In genomic region chr14:57133161-57133661, GRCm38 (mm10) we compare ENCODE assay signal across 10 mouse cellular contexts. TPM values are rescaled to one million over a fixed set of nuclear protein-coding genes. Genes with fewer than 3 reads are reported as not detected.
DNase-seq lines count a peak whose midpoint lies in the region; ATAC-seq lines count a peak whose summit lies in the region.
"Had no signal": no experiment of that assay in that cellular context is flagged by ENCODE, and none has a peak within 500 bp of the region (broad histone marks: within the 10 kb centered on the region; RNA-seq: fewer than 3 reads in every experiment).

TSS of gene Gjb6 (minus strand) at chr14:57133611.

- intact Hi-C loops in heart, postnatal 36 days (cut with DNase I): no loop called here

- no peaks in the 10 kb centered on the region for H3K9me3 ChIP-seq in heart, embryonic 14.5 days (ENCODE audit: control insufficient read depth, low read length)
- H3K9me3 ChIP-seq in forebrain, embryonic 16.5 days (ENCODE audit: control insufficient read depth, low read length): no peaks in the 10 kb centered on the region
- H3K9me3 ChIP-seq in limb, embryonic 11.5 days (ENCODE audit: control insufficient read depth, low read length): no peaks in the 10 kb centered on the region

- 3% methylated on average over 33 of the region's 33 CpGs for WGBS in heart, embryonic 14.5 days
- 1% methylated on average over 33 of the region's 33 CpGs for WGBS in forebrain, embryonic 16.5 days
- under 1% methylated on average over 32 of the region's 33 CpGs for WGBS in limb, embryonic 11.5 days

- peak within 1 kb of the TSS; percentile 3 to 30; a peak in 3 of 4 replicates for H3K4me3 ChIP-seq in heart, embryonic 14.5 days (ENCODE audit: control insufficient read depth in 1 of 2, insufficient read depth in 1 of 2, low read depth in 1 of 2, low read length in 2 of 2)
- peak within 1 kb of the TSS; percentile 40 for H3K4me3 ChIP-seq in forebrain, embryonic 16.5 days (replicated peaks; ENCODE audit: low read length)
- H3K4me3 ChIP-seq in limb, embryonic 11.5 days (ENCODE audit: low read depth, low read length): peak within 1 kb of the TSS; percentile 30

- no peak within 1 kb of the TSS for H3K27ac ChIP-seq in heart, embryonic 14.5 days (replicated peaks in 1 of 2; ENCODE audit: control insufficient read depth in 1 of 2, insufficient read depth in 1 of 2, low read depth in 2 of 2, low read length in 2 of 2)
- no peak within 1 kb of the TSS for H3K27ac ChIP-seq in forebrain, embryonic 16.5 days (ENCODE audit: low read length)
- no peak within 1 kb of the TSS for H3K27ac ChIP-seq in limb, embryonic 11.5 days (replicated peaks; ENCODE audit: low read depth, low read length)

- DNase-seq in heart, postnatal 36 days: no peak
- peak; percentile 2 for DNase-seq in Muller cell, postnatal 12 days (ENCODE audit: inconsistent ontology term)
- peak; percentile 40 for DNase-seq in limb, embryonic 11.5 days (ENCODE audit: low spot score)
- DNase-seq in right cerebral cortex, postnatal 10 days (ENCODE audit: low spot score in 2 of 2): peak; percentile 27 to 37
- no peak for DNase-seq in gastrocnemius, postnatal 4 days (ENCODE audit: low spot score in 2 of 2)
- no peak for DNase-seq in adrenal gland, adult 8-10 months

- no peaks in the 10 kb centered on the region; a peak in 1 of 4 replicates for H3K4me1 ChIP-seq in heart, embryonic 14.5 days (ENCODE audit: control insufficient read depth in 2 of 2, insufficient read depth in 2 of 2, low read length in 2 of 2)
- H3K4me1 ChIP-seq in forebrain, embryonic 16.5 days (replicated peaks; ENCODE audit: control insufficient read depth, insufficient read depth, low read length): peaks cover 12% of the 10 kb centered on the region
- peaks cover 9% of the 10 kb centered on the region for H3K4me1 ChIP-seq in limb, embryonic 11.5 days (ENCODE audit: control insufficient read depth, insufficient read depth, low read length)

- ATAC-seq in heart, embryonic 14.5 days (ENCODE audit: insufficient number of reproducible peaks, insufficient read depth, low FRiP score, low read depth): 0 out of 2 replicates have a peak, but pooled peaks have one; percentile 13
- peak; percentile 38; the same call in 1 of the 2 replicates for ATAC-seq in forebrain, embryonic 16.5 days
- ATAC-seq in limb, embryonic 11.5 days (ENCODE audit: insufficient number of reproducible peaks, low FRiP score, low TSS enrichment, low read depth): no peak

- H3K27me3 ChIP-seq in heart, embryonic 14.5 days (ENCODE audit: control insufficient read depth, insufficient read depth, low read length): peaks cover 77% of the 10 kb centered on the region
- peaks cover 24% of the 10 kb centered on the region for H3K27me3 ChIP-seq in forebrain, embryonic 16.5 days (replicated peaks; ENCODE audit: control insufficient read depth, insufficient read depth, low read length)
- H3K27me3 ChIP-seq in limb, embryonic 11.5 days (ENCODE audit: control insufficient read depth, insufficient read depth, low read length): peaks cover 13% of the 10 kb centered on the region

- H3K9ac ChIP-seq in heart, embryonic 14.5 days (ENCODE audit: low read length): peak within 1 kb of the TSS; percentile 18; the same call in 1 of the 2 replicates
- 0 out of 2 replicates have a peak within 1 kb of the TSS, but pooled peaks have one; percentile 10 for H3K9ac ChIP-seq in forebrain, embryonic 16.5 days (replicated peaks; ENCODE audit: low read depth, low read length)
- H3K9ac ChIP-seq in limb, embryonic 11.5 days (ENCODE audit: low read length): 0 out of 2 replicates have a peak within 1 kb of the TSS, but pooled peaks have one; percentile 28

- H3K4me2 ChIP-seq in heart, embryonic 14.5 days (ENCODE audit: low read length): peak within 1 kb of the TSS; percentile 64
- peak within 1 kb of the TSS; percentile 63 for H3K4me2 ChIP-seq in forebrain, embryonic 16.5 days (ENCODE audit: low read length)
- H3K4me2 ChIP-seq in limb, embryonic 11.5 days (ENCODE audit: low read depth, severe bottlenecking): peak within 1 kb of the TSS; percentile 73

- no peaks in the 10 kb centered on the region for H3K36me3 ChIP-seq in heart, embryonic 14.5 days (ENCODE audit: control insufficient read depth, insufficient read depth, low read length)
- H3K36me3 ChIP-seq in forebrain, embryonic 16.5 days (ENCODE audit: control insufficient read depth, insufficient read depth): no peaks in the 10 kb centered on the region
- H3K36me3 ChIP-seq in limb, embryonic 11.5 days (ENCODE audit: control insufficient read depth, insufficient read depth, low read length): no peaks in the 10 kb centered on the region

RNA-seq across cellular contexts. Expression of gene Gjb6, which starts in this region (rescaled TPM):
- polyA plus RNA-seq in heart, embryonic 14.5 days (2014; fragmentation: Nextera tagmentation; extraction: Ambion mirVana): not detected in 2 replicates
- not detected for total RNA-seq in heart, postnatal 36 days (2021)
- polyA plus RNA-seq in forebrain, embryonic 16.5 days (2015; fragmentation: Nextera tagmentation; extraction: Ambion mirVana): 11.6 and 16.7 TPM in 2 replicates
- 9.9 and 11.0 TPM in 2 replicates for polyA plus RNA-seq in limb, embryonic 11.5 days (2014; fragmentation: Nextera tagmentation; extraction: Ambion mirVana)
- total RNA-seq in gastrocnemius, postnatal 4 days (2021): not detected
- under 1 TPM in 1 of 4 experiments, not detected in 3; 0.13 TPM for total RNA-seq in adrenal gland, adult 8-10 months (2022)
- total RNA-seq: MEL had no signal
- polyA plus RNA-seq: spleen, adult 2 months had no signal

Comparison
In these comparisons a context has a peak if more than half of its experiments do, and no peak if none do; other contexts are left out.
1. RNA of gene Gjb6 (polyA plus RNA-seq): 11.6 to 16.7 TPM in forebrain, embryonic 16.5 days and 9.9 to 11.0 TPM in limb, embryonic 11.5 days; not detected in heart, embryonic 14.5 days; every median in the first group is over 10 times any median in the second.
2. Peak in ATAC-seq, H3K4me3 ChIP-seq, H3K9ac ChIP-seq and H3K4me2 ChIP-seq in heart, embryonic 14.5 days; RNA of the gene not detected or under 1 TPM.
3. DNase-seq: peak in Muller cell, postnatal 12 days (single experiment), limb, embryonic 11.5 days (single experiment) and right cerebral cortex, postnatal 10 days (2 of 2); none in heart, postnatal 36 days (0 of 2), gastrocnemius, postnatal 4 days (0 of 2) and adrenal gland, adult 8-10 months (single experiment).
4. Peak in every context shown above with its lines, with median percentiles within 50 percentile points of each other: H3K4me2 ChIP-seq, H3K4me3 ChIP-seq and H3K9ac ChIP-seq.